Mouse (Mus musculus) kidney, postnatal 0 days (tissue): ENCODE measurements around the gene Ica1. TPM values are rescaled to one million over a fixed set of nuclear protein-coding genes. Genes with fewer than 3 reads are reported as not detected.

Experiments used
- ATAC-seq: fragments of 200-750 bp; cut with Nextera tagmentation; replicated peaks from 2 replicates; pipeline ENCODE4 v1.8.0; 2017; ENCODE audit warnings: low read depth, moderate number of reproducible peaks, moderate TSS enrichment, moderate library complexity; ENCODE audit not compliant: low FRiP score
- DNase-seq: peaks from one replicate; pipeline ENCODE4 v3.0.0-alpha.2; 2016; ENCODE audit warnings: low spot score
- H3K27ac ChIP-seq: fragments of 300-500 bp; sonication (generic); 2 replicates; pipeline ENCODE4 v1.5.1; 2014; ENCODE audit warnings: mild to moderate bottlenecking
- H3K27me3 ChIP-seq: fragments of 300-500 bp; sonication (generic); 2 replicates; pipeline ENCODE4 v1.6.1; 2014; ENCODE audit warnings: low read length, mixed read lengths; ENCODE audit not compliant: insufficient read depth
- H3K36me3 ChIP-seq: fragments of 300-500 bp; sonication (generic); 2 replicates; pipeline ENCODE4 v1.6.1; 2014; ENCODE audit warnings: low read length, mixed read lengths; ENCODE audit not compliant: insufficient read depth
- H3K4me1 ChIP-seq: fragments of 300-500 bp; sonication (generic); replicated peaks from 2 replicates; pipeline ENCODE4 v1.6.1; 2014; ENCODE audit warnings: antibody characterized with exemption, low read length, mixed read lengths; ENCODE audit not compliant: insufficient read depth
- H3K4me2 ChIP-seq: fragments of 300-500 bp; sonication (generic); 2 replicates; pipeline ENCODE4 v1.6.1; 2014; ENCODE audit warnings: mild to moderate bottlenecking, low read length, moderate library complexity, mixed read lengths
- H3K4me3 ChIP-seq: fragments of 300-500 bp; sonication (generic); replicated peaks from 2 replicates; pipeline ENCODE4 v1.5.1; 2014; ENCODE audit warnings: low read depth, low read length
- H3K9ac ChIP-seq: fragments of 300-500 bp; sonication (generic); 2 replicates; pipeline ENCODE4 v1.6.1; 2014; ENCODE audit warnings: low read depth, low read length
- H3K9me3 ChIP-seq: fragments of 300-500 bp; sonication (generic); replicated peaks from 2 replicates; pipeline ENCODE4 v1.6.1; 2016; ENCODE audit warnings: low read length, inconsistent platforms, mixed read lengths
- CTCF ChIP-seq: IDR thresholded peaks from 2 replicates; pipeline ENCODE4 v1.5.1; 2016; ENCODE audit warnings: antibody characterized with exemption, low read depth, mild to moderate bottlenecking, moderate library complexity
- WGBS: fragments of 180-500 bp; shearing (Covaris S2); extraction: QIAGEN DNeasy Blood & Tissue Kit; methylation state at CpG from one replicate; pipeline ENCODE4 v1.1.7; 2014; 5-methylcytosine and 5-hydroxymethylcytosine counted together
- polyA plus RNA-seq: library from polyadenylated mRNA; unstranded; fragments of >200 nt; fragmentation: Nextera tagmentation; extraction: Ambion mirVana; gene quantifications from 2 replicates; pipeline ENCODE4 v1.2.1, GENCODE M21; 2015

Gene Ica1
- polyA plus RNA-seq, 1 experiment from 2014 or later = 30.1 TPM

DNA sequence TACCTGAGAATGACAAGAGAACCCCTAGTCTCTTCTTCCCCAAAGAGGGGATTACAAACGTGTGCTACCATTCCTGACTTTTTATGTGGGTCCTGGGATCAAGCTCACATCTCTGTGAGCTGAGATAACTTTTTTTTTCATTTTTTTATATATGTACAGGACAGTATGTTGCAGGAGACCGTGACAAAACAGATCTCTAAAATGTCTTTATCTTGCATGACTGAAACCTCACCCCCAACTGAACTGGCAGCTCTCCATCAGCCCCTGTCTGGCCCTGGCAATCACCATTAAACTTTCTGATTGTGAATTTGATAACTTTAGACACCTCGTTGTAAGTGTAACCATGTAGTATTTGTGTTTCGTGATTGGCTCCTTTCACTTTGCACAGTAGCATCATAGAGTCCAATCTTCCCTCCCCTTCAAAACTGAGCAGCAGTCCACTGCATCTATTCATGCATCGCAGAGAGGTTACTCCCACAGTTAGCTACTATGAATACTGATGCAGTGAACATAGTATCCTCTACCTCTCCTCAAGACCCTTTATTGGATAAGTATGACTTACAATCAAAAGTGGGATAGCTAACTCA is 17.5 kb downstream of the Ica1 start:
- WGBS = 79% methylated on average over 5 of the region's 5 CpGs
- no peak overlapping the region for H3K9ac ChIP-seq
- no peak for TF ChIP-seq CTCF
- no peak overlapping the region for H3K4me2 ChIP-seq
- H3K9me3 ChIP-seq = no peaks in the 10 kb centered on the region
- no peak overlapping the region for H3K4me3 ChIP-seq
- DNase-seq = no peak
- no peaks in the 10 kb centered on the region for H3K4me1 ChIP-seq
- ATAC-seq = no peak
- H3K27me3 ChIP-seq = no peaks in the 10 kb centered on the region
- H3K36me3 ChIP-seq = no peaks in the 10 kb centered on the region
- H3K27ac ChIP-seq = no peak overlapping the region

DNA sequence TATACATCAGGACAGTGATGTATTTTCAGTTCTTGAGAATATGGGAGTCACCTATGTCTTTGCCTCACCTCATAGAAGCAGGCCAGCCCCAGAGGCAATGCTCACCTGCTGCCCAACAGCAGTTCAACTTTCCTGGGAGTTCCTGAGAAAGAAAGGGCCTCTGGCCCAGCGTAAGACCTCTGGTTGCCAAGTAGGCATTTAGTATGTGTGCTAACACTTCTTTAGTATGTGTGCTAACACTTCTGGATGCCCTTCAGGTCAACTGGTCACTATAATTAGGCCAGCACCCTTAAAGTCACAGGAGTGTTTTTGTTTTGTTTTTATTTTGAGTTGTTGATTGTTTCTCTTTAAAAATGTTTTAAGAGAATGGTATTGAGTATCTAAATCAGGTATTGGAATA is 18.4 kb downstream of the Ica1 start:
- Histone ChIP-seq H3K4me1 (no peaks in the 10 kb centered on the region), H3K9ac (no peak overlapping the region), H3K27ac (no peak overlapping the region), H3K9me3 (no peaks in the 10 kb centered on the region), H3K4me2 (no peak overlapping the region), H3K36me3 (no peaks in the 10 kb centered on the region), H3K4me3 (no peak overlapping the region), H3K27me3 (no peaks in the 10 kb centered on the region)
- WGBS = 89% methylated on average over 1 of the region's 1 CpGs
- DNase-seq = no peak
- ATAC-seq = no peak
- no peak for TF ChIP-seq CTCF

DNA sequence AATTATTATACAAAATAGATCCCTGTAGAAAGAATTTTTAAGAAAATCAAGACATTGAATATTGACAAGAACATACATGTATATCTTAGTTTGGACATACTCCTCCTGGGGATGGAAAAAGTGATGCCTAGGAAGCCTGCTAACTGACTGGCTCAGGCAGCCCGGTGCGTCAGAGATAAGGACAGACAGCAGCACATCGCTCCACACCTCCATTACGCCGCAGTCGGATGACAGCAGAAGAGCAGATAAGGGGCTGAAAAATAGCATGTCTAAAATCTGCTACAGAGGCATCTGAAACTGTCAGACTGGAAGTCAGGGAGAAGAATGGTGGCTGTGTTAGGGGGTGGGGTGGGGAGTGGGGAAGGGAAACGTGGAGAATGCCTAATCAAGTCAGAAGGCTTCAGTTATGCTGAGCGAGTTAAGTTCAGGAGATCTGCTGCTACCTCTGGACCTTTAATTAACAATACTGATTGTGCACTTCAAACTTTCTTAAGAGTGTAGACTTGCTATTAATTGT is 22.5 kb downstream of the Ica1 start:
- no peak overlapping the region for H3K9ac ChIP-seq
- ATAC-seq = no peak
- no peaks in the 10 kb centered on the region for H3K27me3 ChIP-seq
- no peaks in the 10 kb centered on the region for H3K4me1 ChIP-seq
- no peak overlapping the region for H3K27ac ChIP-seq
- no peak for TF ChIP-seq CTCF
- no peaks in the 10 kb centered on the region for H3K9me3 ChIP-seq
- DNase-seq = no peak
- no peaks in the 10 kb centered on the region for H3K36me3 ChIP-seq
- 72% methylated on average over 8 of the region's 8 CpGs for WGBS
- no peak overlapping the region for H3K4me2 ChIP-seq
- no peak overlapping the region for H3K4me3 ChIP-seq

DNA sequence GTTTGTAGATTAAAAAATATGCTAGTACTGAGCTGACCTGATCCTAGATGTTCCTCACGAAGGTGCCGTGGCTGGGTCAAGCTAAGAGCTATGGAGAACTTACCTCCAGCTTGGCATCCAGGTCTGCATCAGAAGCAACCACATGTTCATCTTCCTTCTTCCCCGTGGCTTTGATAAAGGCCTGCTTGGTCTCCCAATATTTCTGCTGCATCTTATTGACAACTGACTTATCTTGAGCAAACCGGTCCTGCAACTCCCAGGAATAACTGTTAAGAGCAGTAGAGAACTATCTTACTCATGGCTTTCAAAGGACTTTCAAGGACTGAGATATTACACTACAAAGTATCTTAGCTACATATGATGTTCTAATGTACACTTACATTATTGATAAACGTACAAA is 23.8 kb downstream of the Ica1 start:
- H3K4me3 ChIP-seq = no peak overlapping the region
- WGBS = 91% methylated on average over 5 of the region's 5 CpGs

DNA sequence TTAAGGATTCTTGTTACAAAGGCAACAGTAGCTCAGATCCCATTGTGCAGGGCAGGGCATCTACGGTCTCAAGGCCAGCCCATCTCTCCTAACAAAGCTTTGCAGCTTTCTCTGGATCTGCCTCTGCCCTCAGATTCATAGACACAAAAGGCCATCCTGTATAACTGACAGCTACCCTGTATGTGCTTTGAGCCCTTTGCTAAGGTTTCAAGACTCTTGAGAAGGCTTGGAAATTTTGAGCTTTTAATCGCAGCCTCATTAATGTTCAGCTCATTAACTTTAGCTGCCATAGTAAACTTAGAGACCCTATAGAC is 24.6 kb downstream of the Ica1 start:
- no peak overlapping the region for H3K27ac ChIP-seq
- H3K9me3 ChIP-seq = no peaks in the 10 kb centered on the region
- no peaks in the 10 kb centered on the region for H3K4me1 ChIP-seq
- 71% methylated on average over 2 of the region's 2 CpGs for WGBS
- TF ChIP-seq CTCF = no peak
- no peak overlapping the region for H3K4me3 ChIP-seq
- ATAC-seq (no peak), DNase-seq (no peak)
- no peak overlapping the region for H3K9ac ChIP-seq
- no peak overlapping the region for H3K4me2 ChIP-seq
- no peaks in the 10 kb centered on the region for H3K36me3 ChIP-seq
- no peaks in the 10 kb centered on the region for H3K27me3 ChIP-seq

More for the DNA sequence above, 23.8 kb downstream of the Ica1 start:
- H3K9me3 ChIP-seq = no peaks in the 10 kb centered on the region
- H3K9ac ChIP-seq = no peak overlapping the region
- H3K27ac ChIP-seq = no peak overlapping the region
- no peaks in the 10 kb centered on the region for H3K36me3 ChIP-seq
- no peaks in the 10 kb centered on the region for H3K4me1 ChIP-seq
- no peak for TF ChIP-seq CTCF
- ATAC-seq (no peak), DNase-seq (no peak)
- H3K27me3 ChIP-seq = no peaks in the 10 kb centered on the region
- no peak overlapping the region for H3K4me2 ChIP-seq

DNA sequence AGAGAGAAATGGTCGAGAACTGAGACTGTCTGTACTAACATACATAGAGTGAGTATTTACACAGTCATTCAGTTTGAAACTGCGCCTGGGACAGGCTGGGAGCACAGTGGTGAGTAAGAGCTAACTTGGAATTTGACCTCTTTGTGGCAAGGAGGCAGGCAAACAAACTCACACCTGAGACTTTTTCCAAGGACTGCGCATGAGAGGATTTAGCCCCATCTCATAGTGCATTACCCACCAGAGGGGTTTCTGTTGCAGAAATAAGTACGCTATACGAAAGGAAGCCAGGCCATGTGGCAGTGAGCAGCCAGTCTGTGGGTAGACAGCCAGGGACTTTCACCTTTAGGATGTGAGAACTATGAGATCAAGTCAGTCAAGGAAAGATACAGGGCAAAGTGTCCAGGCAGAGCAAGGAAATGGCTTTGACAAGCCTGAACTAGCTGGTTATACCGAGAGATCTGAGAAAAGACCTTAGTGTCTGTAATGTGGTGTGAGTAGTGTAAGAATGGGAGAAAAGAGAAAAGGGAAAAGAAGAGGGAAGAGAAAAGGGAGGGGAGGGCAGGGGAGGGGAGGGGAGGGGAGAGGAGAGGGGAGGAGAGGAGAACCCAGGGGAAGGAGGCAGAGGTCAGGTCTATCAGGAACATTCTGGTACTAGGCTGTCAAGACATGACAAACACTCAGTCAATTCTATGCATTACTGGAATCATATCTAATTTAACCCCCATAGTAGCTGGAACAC is 25.1 kb downstream of the Ica1 start:
- WGBS = 85% methylated on average over 6 of the region's 6 CpGs
- Histone ChIP-seq H3K27me3 (no peaks in the 10 kb centered on the region), H3K4me1 (no peaks in the 10 kb centered on the region), H3K4me2 (no peak overlapping the region), H3K27ac (no peak overlapping the region), H3K9me3 (no peaks in the 10 kb centered on the region), H3K9ac (no peak overlapping the region), H3K4me3 (no peak overlapping the region), H3K36me3 (no peaks in the 10 kb centered on the region)
- ATAC-seq (peak; percentile 21; the same call in 1 of the 2 replicates), DNase-seq (no peak)
- TF ChIP-seq CTCF = no peak

DNA sequence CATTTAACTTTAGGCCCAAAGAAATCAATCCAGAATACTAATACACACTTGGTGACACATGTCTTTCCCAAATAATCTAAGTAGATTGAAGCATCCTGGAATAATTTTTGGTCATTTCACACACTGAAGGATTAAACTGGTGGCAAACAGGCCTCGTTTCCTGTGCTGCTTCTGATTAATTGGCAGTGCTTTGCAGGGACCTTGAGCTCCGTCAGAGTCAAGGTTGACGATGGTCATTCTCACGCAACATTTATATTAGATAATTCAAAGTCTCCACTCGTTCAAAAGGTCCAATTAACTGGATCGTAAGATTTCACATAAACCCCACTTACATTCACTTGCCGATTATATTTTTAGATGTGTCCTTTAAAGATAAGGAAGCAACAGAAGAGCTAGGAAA is 33.4 kb downstream of the Ica1 start:
- H3K36me3 ChIP-seq = no peaks in the 10 kb centered on the region
- no peak overlapping the region for H3K27ac ChIP-seq
- H3K4me2 ChIP-seq = no peak overlapping the region
- no peaks in the 10 kb centered on the region for H3K9me3 ChIP-seq
- H3K9ac ChIP-seq = no peak overlapping the region
- DNase-seq (no peak), ATAC-seq (no peak)
- no peak overlapping the region for H3K4me3 ChIP-seq
- TF ChIP-seq CTCF = no peak
- H3K27me3 ChIP-seq = no peaks in the 10 kb centered on the region
- 81% methylated on average over 7 of the region's 7 CpGs for WGBS
- H3K4me1 ChIP-seq = 0 out of 2 replicates have a peak, but pooled peaks cover 3% of the 10 kb centered on the region
